Mouse (Mus musculus): ENCODE results near the gene Fam189a2.

DNA sequence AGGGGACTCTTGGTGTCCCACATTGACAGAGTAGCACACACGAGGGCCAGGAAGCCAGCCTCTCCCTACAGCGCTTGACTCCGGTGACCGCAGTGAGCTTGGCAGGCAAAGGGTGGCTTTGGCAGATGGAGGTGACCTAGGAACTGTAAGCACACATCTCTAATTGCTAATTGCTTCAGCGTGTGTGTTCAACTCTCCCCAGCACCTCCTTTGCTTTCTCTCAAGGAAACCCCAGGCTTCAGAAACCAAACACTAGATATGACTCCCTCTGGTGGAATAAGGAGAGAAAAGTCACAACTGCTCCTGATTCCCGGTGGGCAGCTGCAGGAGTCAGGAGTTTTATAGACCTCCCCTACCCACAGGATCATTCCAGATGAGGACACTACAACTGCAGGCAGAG is 71.9 kb downstream of the Fam189a2 start:
- TF ChIP-seq CTCF (IDR thresholded peaks at IDR 0.05; ENCODE audit: borderline replicate concordance, control insufficient read depth, extremely low read depth, insufficient read depth, low read length, poor library complexity) (no peak), POLR2A (IDR thresholded peaks at IDR 0.05; ENCODE audit: control insufficient read depth, extremely low read depth, insufficient read depth, low read length, poor library complexity) (no peak)

All from thymus, adult 2 months (tissue).